Mouse (Mus musculus) lung, postnatal 0 days (tissue): Measurements from ENCODE around the gene Hs6st1.

Experiments
- CTCF ChIP-seq: IDR thresholded peaks from 2 replicates; pipeline ENCODE4 v1.5.1; 2016; ENCODE audit warnings: antibody characterized with exemption, mild to moderate bottlenecking
- EP300 ChIP-seq: IDR thresholded peaks from 2 replicates; pipeline ENCODE4 v1.6.1; 2016; ENCODE audit warnings: antibody characterized with exemption, mild to moderate bottlenecking, control low read depth

GRCm38 (mm10) chr1:36093741-36094140, 25.5 kb downstream of the Hs6st1 start:
- no peak for TF ChIP-seq CTCF
- TF ChIP-seq EP300 = no peak
